Mouse (Mus musculus) urinary bladder, adult 18-20 months (tissue): ENCODE measurements around the gene Patj.

Source experiments
- DNase-seq, 2 experiments: peaks; one replicate each; pipeline ENCODE4 v3.0.0; 2022; ENCODE audit warnings: low spot score in 2 of 2, mixed read lengths in 2 of 2

Patj gene

GRCm38 (mm10) chr4:98444437-98445139 is 49.0 kb downstream of the Patj start:
- no peak for DNase-seq

GRCm38 (mm10) chr4:98449564-98450263 is 54.1 kb downstream of the Patj start:
- DNase-seq: no peak

- DNase-seq: no peak
These were observed 54.7 kb downstream of the Patj start for GRCm38 (mm10) chr4:98450308-98450707.

GRCm38 (mm10) chr4:98450829-98451228 is 55.2 kb downstream of the Patj start:
- no peak for DNase-seq

- no peak for DNase-seq
These were observed 55.7 kb downstream of the Patj start for GRCm38 (mm10) chr4:98451259-98451658.

- DNase-seq: no peak
These were observed 57.1 kb downstream of the Patj start for GRCm38 (mm10) chr4:98452725-98453124.

- no peak for DNase-seq
These were observed 57.6 kb downstream of the Patj start for GRCm38 (mm10) chr4:98453231-98453630.

- no peak for DNase-seq
These were observed 59.8 kb downstream of the Patj start for GRCm38 (mm10) chr4:98455352-98455751.

GRCm38 (mm10) chr4:98455910-98456309 is 60.3 kb downstream of the Patj start:
- DNase-seq: no peak

- DNase-seq: no peak
These were observed 66.3 kb downstream of the Patj start for GRCm38 (mm10) chr4:98461804-98462341.

- DNase-seq: no peak
These were observed 69.9 kb downstream of the Patj start for GRCm38 (mm10) chr4:98465476-98465875.

GRCm38 (mm10) chr4:98465886-98466285 is 70.3 kb downstream of the Patj start:
- no peak for DNase-seq

GRCm38 (mm10) chr4:98471376-98471775 is 75.8 kb downstream of the Patj start:
- DNase-seq: no peak

- no peak for DNase-seq
These were observed 77.9 kb downstream of the Patj start for GRCm38 (mm10) chr4:98473491-98473890.

GRCm38 (mm10) chr4:98478005-98478404 is 82.4 kb downstream of the Patj start:
- DNase-seq: no peak

- no peak for DNase-seq
These were observed 90.9 kb downstream of the Patj start for GRCm38 (mm10) chr4:98486475-98486874.

GRCm38 (mm10) chr4:98486901-98487300 is 91.3 kb downstream of the Patj start:
- DNase-seq: no peak

- DNase-seq: no peak
These were observed 93.8 kb downstream of the Patj start for GRCm38 (mm10) chr4:98489386-98489785.

- DNase-seq: no peak
These were observed 102.8 kb downstream of the Patj start for GRCm38 (mm10) chr4:98498341-98498740.

GRCm38 (mm10) chr4:98500182-98500581 is 104.6 kb downstream of the Patj start:
- DNase-seq: no peak

GRCm38 (mm10) chr4:98500875-98501274 is 105.3 kb downstream of the Patj start:
- no peak for DNase-seq

GRCm38 (mm10) chr4:98504743-98505142 is 109.2 kb downstream of the Patj start:
- no peak for DNase-seq
